Mouse (Mus musculus): ENCODE results near the gene Pop4.

GRCm38 (mm10) chr7:38215697-38216096 lies 55.5 kb downstream of the Pop4 start:
- TF ChIP-seq TAL1 (IDR thresholded peaks at IDR 0.05; ENCODE audit: low read length): no peak
- no peak for TF ChIP-seq GATA1 (IDR thresholded peaks at IDR 0.05; ENCODE audit: low read length)
